Mouse (Mus musculus): ENCODE data around the gene Gys1.
A peak's percentile ranks its signal among the peaks of the same experiment; 100 is the strongest.
"Not testable (repeated sequence)": the region's sequence is repeated elsewhere in the genome, so short reads cannot be mapped to it uniquely, and the experiment has no call there.

Gene Gys1

GRCm38 (mm10) chr7:45434203-45435015 is at the start of gene Gys1:
TSS of gene Gys1 (plus strand) at chr7:45434844.
- peak; percentile 100 for DNase-seq (ENCODE audit: low spot score)

- no peak for DNase-seq (ENCODE audit: low spot score)
These were observed 48.6 kb upstream of the Gys1 start for GRCm38 (mm10) chr7:45386077-45386476.

- DNase-seq (ENCODE audit: low spot score), result no peak
These were observed 39.5 kb upstream of the Gys1 start for GRCm38 (mm10) chr7:45395129-45395541.

GRCm38 (mm10) chr7:45395578-45396336 is 38.9 kb upstream of the Gys1 start, which contains the start of gene Snrnp70:
TSS of gene Snrnp70 (minus strand) at chr7:45395742.
- DNase-seq (ENCODE audit: low spot score), result peak; percentile 100

- not testable (repeated sequence) for DNase-seq (ENCODE audit: low spot score)
These were observed 38.3 kb upstream of the Gys1 start for GRCm38 (mm10) chr7:45396337-45396775.

- DNase-seq (ENCODE audit: low spot score), result no peak
These were observed 37.9 kb upstream of the Gys1 start for GRCm38 (mm10) chr7:45396787-45397186.

- DNase-seq (ENCODE audit: low spot score), result no peak
These were observed 33.0 kb upstream of the Gys1 start for GRCm38 (mm10) chr7:45401521-45402085.

GRCm38 (mm10) chr7:45403532-45404261 is 30.9 kb upstream of the Gys1 start:
- DNase-seq (ENCODE audit: low spot score), result peak; percentile 69

GRCm38 (mm10) chr7:45405091-45406075 is 29.3 kb upstream of the Gys1 start, which contains the start of gene Kcna7:
TSS of gene Kcna7 (plus strand) at chr7:45405653.
- peak; percentile 80 for DNase-seq (ENCODE audit: low spot score)

- no peak for DNase-seq (ENCODE audit: low spot score)
These were observed 28.2 kb upstream of the Gys1 start for GRCm38 (mm10) chr7:45406157-45407156.

- no peak for DNase-seq (ENCODE audit: low spot score)
These were observed 26.8 kb upstream of the Gys1 start for GRCm38 (mm10) chr7:45407836-45408235.

GRCm38 (mm10) chr7:45408351-45408750 is 26.3 kb upstream of the Gys1 start:
- DNase-seq (ENCODE audit: low spot score), result no peak

GRCm38 (mm10) chr7:45408949-45409348 is 25.7 kb upstream of the Gys1 start:
- DNase-seq (ENCODE audit: low spot score), result no peak

GRCm38 (mm10) chr7:45409497-45410163 is 25.0 kb upstream of the Gys1 start:
- no peak for DNase-seq (ENCODE audit: low spot score)

- DNase-seq (ENCODE audit: low spot score), result no peak
These were observed 22.2 kb upstream of the Gys1 start for GRCm38 (mm10) chr7:45412421-45412820.

GRCm38 (mm10) chr7:45413113-45413863 is 21.4 kb upstream of the Gys1 start, which contains the start of gene Ntf5:
TSS of gene Ntf5 (plus strand) at chr7:45413695.
- DNase-seq (ENCODE audit: low spot score), result peak; percentile 57

- DNase-seq (ENCODE audit: low spot score), result peak; percentile 80
These were observed 20.5 kb upstream of the Gys1 start for GRCm38 (mm10) chr7:45413864-45414739.

Data from urinary bladder, postnatal 14 days (tissue).